Mouse (Mus musculus) stomach, embryonic 16.5 days (tissue): ENCODE results near the gene Nfasc. TPM values are rescaled to one million over a fixed set of nuclear protein-coding genes. Genes with fewer than 3 reads are reported as not detected.

ENCODE experiments used
- ATAC-seq: fragments of 200-750 bp; cut with Nextera tagmentation; 2 replicates; pipeline ENCODE4 v1.8.0; 2017; ENCODE audit warnings: moderate number of reproducible peaks, moderate TSS enrichment; ENCODE audit not compliant: insufficient read depth, low FRiP score
- H3K27ac ChIP-seq: fragments of 300-500 bp; sonication (generic); 2 replicates; pipeline ENCODE4 v1.5.1; 2014; ENCODE audit warnings: low read length
- H3K27me3 ChIP-seq: fragments of 300-500 bp; sonication (generic); 2 replicates; pipeline ENCODE4 v1.6.1; 2014; ENCODE audit warnings: low read length, control low read depth, mixed read lengths; ENCODE audit not compliant: control insufficient read depth, insufficient read depth
- H3K36me3 ChIP-seq: fragments of 300-500 bp; sonication (generic); 2 replicates; pipeline ENCODE4 v1.6.1; 2014; ENCODE audit warnings: low read length; ENCODE audit not compliant: control insufficient read depth, insufficient read depth
- H3K4me1 ChIP-seq: fragments of 300-500 bp; sonication (generic); 2 replicates; pipeline ENCODE4 v1.6.1; 2014; ENCODE audit warnings: low read length, control low read depth, mixed read lengths; ENCODE audit not compliant: control insufficient read depth, insufficient read depth
- H3K4me2 ChIP-seq: fragments of 300-500 bp; sonication (generic); 2 replicates; pipeline ENCODE4 v1.6.1; 2014; ENCODE audit warnings: low read depth, low read length, mixed read lengths
- H3K4me3 ChIP-seq: fragments of 300-500 bp; sonication (generic); replicated peaks from 2 replicates; pipeline ENCODE4 v1.5.1; 2014; ENCODE audit warnings: mild to moderate bottlenecking, low read length
- H3K9ac ChIP-seq: fragments of 300-500 bp; sonication (generic); 2 replicates; pipeline ENCODE4 v1.6.1; 2014; ENCODE audit warnings: low read length
- H3K9me3 ChIP-seq: fragments of 300-500 bp; sonication (generic); replicated peaks from 2 replicates; pipeline ENCODE4 v1.6.1; 2016; ENCODE audit warnings: low read length, control low read depth; ENCODE audit not compliant: control insufficient read depth
- WGBS: fragments of 180-500 bp; shearing (Covaris S2); extraction: QIAGEN DNeasy Blood & Tissue Kit; methylation state at CpG from one replicate; pipeline ENCODE4 v1.1.7; 2014; 5-methylcytosine and 5-hydroxymethylcytosine counted together
- polyA plus RNA-seq: library from polyadenylated mRNA; unstranded; fragments of >200 nt; fragmentation: Nextera tagmentation; extraction: Ambion mirVana; gene quantifications from 2 replicates; pipeline ENCODE4 v1.2.1, GENCODE M21; 2015

The Nfasc gene
- polyA plus RNA-seq, 1 experiment from 2014 or later = 2.3 TPM

DNA sequence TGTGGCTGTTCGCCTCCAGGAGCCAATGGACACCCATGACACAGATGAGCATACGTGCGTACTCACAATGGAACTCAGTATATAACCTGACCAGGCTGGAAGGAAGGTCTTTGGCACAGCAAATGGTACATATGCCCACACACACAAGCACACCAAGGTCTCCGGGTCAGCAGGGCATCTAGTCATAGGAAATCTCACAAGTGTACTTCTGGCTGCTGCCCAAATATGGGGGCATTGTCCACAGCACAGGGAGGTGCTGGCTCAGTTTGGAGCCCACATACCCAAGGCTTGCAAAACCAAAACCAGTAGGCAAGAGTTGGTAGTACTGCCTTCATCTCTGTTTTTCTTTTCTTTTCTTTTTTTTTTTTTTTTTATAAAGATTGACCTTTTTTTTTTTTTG, 206.1 kb downstream of the Nfasc start:
- Histone ChIP-seq H3K9me3 (no peaks in the 10 kb centered on the region), H3K4me1 (peaks cover 12% of the 10 kb centered on the region; the same call in 1 of the 2 replicates), H3K27ac (no peak overlapping the region), H3K27me3 (0 out of 2 replicates have a peak, but pooled peaks cover 3% of the 10 kb centered on the region), H3K9ac (no peak overlapping the region), H3K36me3 (no peaks in the 10 kb centered on the region), H3K4me2 (no peak overlapping the region), H3K4me3 (no peak overlapping the region)
- ATAC-seq = no peak
- 90% methylated on average over 4 of the region's 4 CpGs for WGBS

DNA sequence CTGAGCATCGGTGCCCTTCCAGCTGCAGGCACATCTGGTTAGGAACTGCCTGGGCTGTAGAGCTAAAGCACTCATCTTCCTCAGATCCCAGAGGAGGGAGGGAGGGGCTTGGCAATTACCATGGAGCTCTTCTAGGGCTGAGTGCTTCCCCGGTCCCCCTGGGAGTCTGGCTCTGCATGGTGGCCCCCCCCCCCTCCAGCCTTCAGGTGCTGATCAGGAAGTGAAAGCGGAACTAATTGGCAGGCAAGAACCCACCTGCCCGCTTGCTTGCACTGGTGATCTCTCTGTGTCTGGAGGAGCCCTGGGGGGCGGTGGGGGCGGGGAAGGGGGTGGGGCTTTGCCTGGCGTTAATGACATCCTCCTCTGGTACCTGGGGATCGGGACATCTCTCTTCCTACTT, 207.8 kb downstream of the Nfasc start:
- 11% methylated on average over 8 of the region's 8 CpGs for WGBS
- ATAC-seq = no peak

DNA sequence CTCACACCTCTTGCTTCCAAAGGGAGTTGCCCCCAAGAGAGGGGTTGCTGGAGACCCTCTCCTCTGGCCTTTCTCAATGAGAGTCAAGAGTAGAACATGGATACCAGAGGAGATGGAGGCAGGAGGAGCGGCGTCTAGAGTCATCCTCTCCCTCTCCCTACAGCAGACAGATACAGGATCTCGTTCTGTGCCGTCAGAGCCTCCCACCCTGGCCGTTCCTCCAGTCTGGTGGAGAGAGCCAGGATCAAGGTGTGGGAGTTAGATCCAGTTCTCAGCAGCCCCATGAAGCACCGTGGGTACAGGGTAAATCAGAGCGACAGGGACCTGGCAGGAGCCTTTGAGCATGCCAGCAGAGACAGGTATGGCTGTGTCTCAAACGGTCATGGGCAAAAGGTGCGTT, 209.1 kb downstream of the Nfasc start:
- no peaks in the 10 kb centered on the region for H3K36me3 ChIP-seq
- WGBS = 55% methylated on average over 9 of the region's 9 CpGs
- H3K9me3 ChIP-seq = no peaks in the 10 kb centered on the region
- H3K4me3 ChIP-seq = no peak overlapping the region
- no peak for ATAC-seq
- no peak overlapping the region for H3K27ac ChIP-seq
- H3K4me2 ChIP-seq = no peak overlapping the region
- H3K9ac ChIP-seq = no peak overlapping the region
- H3K4me1 ChIP-seq = peaks cover 16% of the 10 kb centered on the region; the same call in 1 of the 2 replicates
- 0 out of 2 replicates have a peak, but pooled peaks cover 3% of the 10 kb centered on the region for H3K27me3 ChIP-seq

More for the DNA sequence above, 207.8 kb downstream of the Nfasc start:
- Histone ChIP-seq H3K36me3 (no peaks in the 10 kb centered on the region), H3K27ac (no peak overlapping the region), H3K4me2 (no peak overlapping the region), H3K27me3 (0 out of 2 replicates have a peak, but pooled peaks cover 3% of the 10 kb centered on the region), H3K9ac (no peak overlapping the region), H3K4me1 (peaks cover 16% of the 10 kb centered on the region; the same call in 1 of the 2 replicates), H3K4me3 (no peak overlapping the region), H3K9me3 (no peaks in the 10 kb centered on the region)

DNA sequence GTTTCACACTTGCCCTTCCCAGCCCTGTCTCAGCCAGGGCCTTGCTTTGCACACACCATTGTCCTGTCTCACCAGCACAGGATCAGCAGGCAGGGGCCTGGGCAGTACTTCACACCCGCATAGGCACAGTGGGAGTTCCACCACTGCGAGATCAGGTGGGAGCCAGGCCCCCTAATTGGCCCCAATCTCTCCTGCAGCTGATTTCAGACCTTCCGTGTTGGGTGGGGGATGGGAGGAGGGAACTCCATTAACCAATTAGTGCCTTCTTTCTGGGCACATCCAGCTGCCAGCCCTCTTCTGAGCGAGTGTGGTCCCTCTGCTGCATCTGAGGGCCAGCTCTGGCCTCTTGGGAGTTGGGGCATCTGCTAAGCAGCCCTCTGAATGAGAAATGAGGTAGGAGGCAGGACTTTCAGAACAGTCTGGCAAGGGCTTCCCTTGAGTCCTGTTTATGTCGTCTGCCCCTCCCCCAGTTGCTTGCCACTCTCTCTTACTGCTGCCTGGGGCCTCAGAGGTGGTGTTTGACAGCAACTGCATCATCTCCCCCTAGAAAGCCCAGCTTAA, 210.9 kb downstream of the Nfasc start:
- WGBS = 14% methylated on average over 5 of the region's 5 CpGs
- Histone ChIP-seq H3K9ac (no peak overlapping the region), H3K27ac (no peak overlapping the region), H3K27me3 (0 out of 2 replicates have a peak, but pooled peaks cover 3% of the 10 kb centered on the region), H3K4me2 (no peak overlapping the region), H3K4me1 (peaks cover 16% of the 10 kb centered on the region; the same call in 1 of the 2 replicates), H3K9me3 (no peaks in the 10 kb centered on the region), H3K4me3 (no peak overlapping the region), H3K36me3 (no peaks in the 10 kb centered on the region)
- no peak for ATAC-seq

DNA sequence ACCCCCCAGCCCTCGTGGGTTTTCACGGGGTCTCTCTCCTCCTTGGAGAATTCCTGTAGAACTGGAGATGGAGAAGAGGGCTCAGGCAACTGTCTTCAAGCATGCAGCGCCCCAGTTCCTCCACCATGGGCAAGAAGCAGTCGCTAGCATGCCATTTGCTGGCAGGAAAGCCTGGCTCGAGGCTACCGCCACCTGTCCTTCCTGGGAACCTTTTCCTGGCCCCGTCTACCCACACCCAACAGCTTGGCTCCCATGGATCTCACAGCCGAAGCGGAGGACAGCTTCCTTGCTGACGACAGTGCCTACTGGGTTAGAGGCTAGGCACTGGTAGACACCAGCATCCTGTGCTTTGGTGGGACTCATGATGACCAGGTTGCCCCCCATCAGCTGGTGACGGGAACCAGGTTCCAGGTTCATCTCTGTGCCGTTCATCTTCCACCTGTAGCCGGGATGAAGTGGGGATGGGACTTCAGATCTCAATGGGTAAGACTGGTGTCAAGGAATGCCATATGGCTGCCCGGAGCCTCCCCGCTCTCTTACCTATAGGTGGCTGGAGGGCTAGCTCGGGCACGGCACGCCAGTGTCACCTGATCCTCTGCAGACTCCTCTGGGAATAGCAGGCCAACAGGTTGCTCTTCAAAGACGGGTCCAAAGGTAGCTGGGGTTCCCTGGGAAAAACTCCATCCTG, 212.8 kb downstream of the Nfasc start:
- no peak overlapping the region for H3K4me2 ChIP-seq
- no peaks in the 10 kb centered on the region for H3K36me3 ChIP-seq
- H3K9me3 ChIP-seq = no peaks in the 10 kb centered on the region
- no peak overlapping the region for H3K27ac ChIP-seq
- H3K4me1 ChIP-seq = peaks cover 12% of the 10 kb centered on the region; the same call in 1 of the 2 replicates
- WGBS = 90% methylated on average over 19 of the region's 19 CpGs
- no peak for ATAC-seq
- no peak overlapping the region for H3K9ac ChIP-seq
- H3K4me3 ChIP-seq = no peak overlapping the region
- no peaks in the 10 kb centered on the region for H3K27me3 ChIP-seq

DNA sequence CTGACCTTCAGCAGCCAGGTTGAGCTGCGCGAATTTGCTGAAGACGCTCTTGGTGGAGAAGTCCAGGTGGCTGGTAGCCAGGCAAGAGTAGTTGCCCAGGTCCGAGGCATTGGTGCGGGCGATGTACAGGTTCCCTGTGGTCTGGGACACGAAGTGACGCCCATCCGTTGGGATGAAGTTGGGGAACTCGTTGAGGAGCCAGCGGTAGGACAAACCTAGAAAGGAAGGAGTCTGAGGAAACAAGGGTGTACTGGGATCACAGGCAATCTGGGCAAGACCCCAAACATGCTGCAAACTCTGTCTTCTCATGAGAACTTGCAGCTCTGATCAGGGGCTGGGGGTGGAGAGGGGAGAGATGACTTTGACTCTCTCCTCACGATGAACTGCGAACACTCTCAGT, 213.5 kb downstream of the Nfasc start:
- Histone ChIP-seq H3K9me3 (no peaks in the 10 kb centered on the region), H3K27ac (no peak overlapping the region), H3K4me1 (peaks cover 12% of the 10 kb centered on the region; the same call in 1 of the 2 replicates), H3K4me3 (no peak overlapping the region), H3K9ac (no peak overlapping the region), H3K27me3 (no peaks in the 10 kb centered on the region), H3K36me3 (no peaks in the 10 kb centered on the region), H3K4me2 (no peak overlapping the region)
- no peak for ATAC-seq
- WGBS = 91% methylated on average over 13 of the region's 13 CpGs

DNA sequence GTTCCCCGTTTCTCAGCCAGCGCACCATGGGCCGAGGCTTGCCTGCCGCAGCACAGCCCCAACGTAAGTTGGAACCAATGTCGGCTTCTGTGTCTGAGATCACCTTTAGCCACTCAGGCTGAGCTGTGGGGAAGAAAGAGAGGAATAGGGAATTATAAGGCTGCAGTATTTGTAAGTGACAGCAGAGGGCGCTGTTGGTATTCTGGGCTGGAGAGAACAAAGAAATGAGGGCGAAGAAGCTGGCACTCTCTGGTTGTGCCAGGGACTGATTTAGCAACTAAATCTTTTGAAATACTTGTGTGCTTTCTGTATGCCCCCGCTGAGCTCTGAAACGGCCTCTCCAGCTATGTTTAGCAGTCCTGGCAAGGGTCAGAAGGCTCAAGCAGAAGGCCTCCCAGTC, 215.8 kb downstream of the Nfasc start:
- H3K9me3 ChIP-seq = no peaks in the 10 kb centered on the region
- no peak overlapping the region for H3K4me2 ChIP-seq
- 0 out of 2 replicates have a peak, but pooled peaks have one; percentile 19 for ATAC-seq
- no peak overlapping the region for H3K9ac ChIP-seq
- peaks cover 7% of the 10 kb centered on the region; the same call in 1 of the 2 replicates for H3K4me1 ChIP-seq
- 4% methylated on average over 10 of the region's 10 CpGs for WGBS
- H3K27ac ChIP-seq = no peak overlapping the region
- H3K4me3 ChIP-seq = no peak overlapping the region
- H3K27me3 ChIP-seq = no peaks in the 10 kb centered on the region
- H3K36me3 ChIP-seq = no peaks in the 10 kb centered on the region

DNA sequence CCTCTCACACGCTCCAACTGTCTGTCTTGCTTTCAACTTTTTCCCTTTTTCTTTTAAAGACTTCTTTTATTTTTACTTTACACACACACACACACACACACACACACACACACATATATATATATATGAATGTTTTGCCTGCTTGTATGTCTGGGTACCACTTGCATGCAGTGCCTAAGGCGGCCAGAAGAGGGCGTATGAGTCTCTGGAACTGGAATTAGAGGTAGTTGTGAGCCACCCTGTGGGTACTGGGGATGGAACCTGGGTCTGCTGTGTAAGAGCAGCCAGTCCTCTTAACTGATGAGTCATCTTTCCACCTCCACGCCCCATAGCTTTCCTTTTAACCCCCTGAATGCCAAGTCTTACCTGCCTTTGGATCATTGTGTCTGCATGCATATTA, 217.7 kb downstream of the Nfasc start:
- Histone ChIP-seq H3K27me3 (no peaks in the 10 kb centered on the region), H3K36me3 (no peaks in the 10 kb centered on the region), H3K9me3 (no peaks in the 10 kb centered on the region), H3K9ac (no peak overlapping the region), H3K4me2 (no peak overlapping the region), H3K4me3 (no peak overlapping the region), H3K27ac (no peak overlapping the region), H3K4me1 (no peaks in the 10 kb centered on the region)
- WGBS = 28% methylated on average over 4 of the region's 4 CpGs
- no peak for ATAC-seq

DNA sequence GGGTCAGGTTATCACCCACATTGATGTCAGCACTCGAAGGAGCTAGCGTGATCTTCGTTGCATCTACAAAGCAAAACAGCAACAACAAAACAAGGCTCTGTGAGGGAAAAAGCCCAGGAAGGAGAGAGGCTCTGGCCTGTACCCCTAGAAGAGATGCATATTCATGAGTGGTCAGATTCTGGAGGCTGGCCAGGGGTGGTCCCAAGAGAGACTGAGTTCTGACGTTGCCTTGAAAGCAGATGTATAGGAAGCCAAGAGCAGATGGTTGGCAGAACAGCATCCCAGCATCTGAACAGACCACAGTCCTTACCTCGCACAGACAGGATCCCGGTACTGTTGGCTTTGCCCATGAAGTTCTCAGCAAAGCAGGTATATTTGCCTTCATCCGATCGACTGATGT, 218.5 kb downstream of the Nfasc start:
- ATAC-seq = no peak
- H3K27ac ChIP-seq = no peak overlapping the region
- H3K27me3 ChIP-seq = no peaks in the 10 kb centered on the region
- no peaks in the 10 kb centered on the region for H3K9me3 ChIP-seq
- WGBS = 79% methylated on average over 8 of the region's 8 CpGs
- H3K9ac ChIP-seq = no peak overlapping the region
- no peak overlapping the region for H3K4me3 ChIP-seq
- no peaks in the 10 kb centered on the region for H3K36me3 ChIP-seq
- H3K4me1 ChIP-seq = no peaks in the 10 kb centered on the region
- H3K4me2 ChIP-seq = no peak overlapping the region
